9 mouse cellular contexts compared by ENCODE assay signal in the genomic region with DNA sequence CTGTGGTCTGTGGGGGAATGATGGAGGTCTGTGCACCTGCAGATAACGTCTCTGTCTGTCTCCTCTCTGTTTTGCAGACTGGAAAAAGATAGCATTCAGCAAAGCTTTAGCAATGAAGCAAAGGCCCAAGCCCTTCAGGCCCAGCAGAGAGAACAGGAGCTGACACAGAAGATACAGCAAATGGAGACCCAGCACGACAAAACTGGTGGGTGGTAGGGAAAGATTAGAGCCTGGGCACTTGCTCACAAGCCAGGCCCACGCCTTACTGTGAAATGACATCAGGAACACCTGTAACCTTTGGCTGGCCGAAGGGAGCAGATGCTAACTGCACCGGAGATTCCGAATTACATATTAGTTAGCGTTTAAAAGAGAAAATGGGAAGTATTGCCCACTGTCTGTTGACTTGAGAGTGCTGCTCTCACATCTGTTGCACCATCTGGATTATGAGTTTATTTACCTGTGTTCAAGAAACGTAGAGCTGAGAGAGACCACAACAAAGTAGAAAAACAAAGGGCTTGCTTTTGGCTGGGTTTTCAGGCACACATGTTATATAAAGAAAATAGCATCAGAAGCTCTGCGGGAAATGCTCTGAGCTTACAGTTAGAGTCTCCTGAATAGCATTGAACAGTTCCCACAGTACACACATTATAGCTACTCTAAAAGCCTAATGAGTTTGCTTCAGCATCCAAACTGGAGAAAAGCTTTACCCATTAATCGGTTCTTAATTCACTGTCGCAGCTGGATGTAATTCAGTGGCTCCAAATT.
A peak's percentile ranks its signal among the peaks of the same experiment; 100 is the strongest.
DNase-seq lines count a peak whose midpoint lies in the region; ATAC-seq and TF ChIP-seq lines count a peak whose summit lies in the region.
"Had no signal": no experiment of that assay in that cellular context is flagged by ENCODE, and none has a peak within 500 bp of the region (broad histone marks: within the 10 kb centered on the region; RNA-seq: fewer than 3 reads in every experiment).

No protein-coding gene starts in this region.

- no peak for TF ChIP-seq RAD21 in CH12.LX (IDR thresholded peaks at IDR 0.05; ENCODE audit: low read depth, low read length)

- no peak overlapping the region for H3K4me3 ChIP-seq in CH12.LX (replicated peaks in 1 of 3; ENCODE audit: low read depth in 2 of 3, low read length in 2 of 3, poor library complexity in 1 of 3)
- H3K4me3 ChIP-seq in forebrain, embryonic 13.5 days: no peak overlapping the region
- no peak overlapping the region for H3K4me3 ChIP-seq in midbrain, embryonic 10.5 days
- no peak overlapping the region for H3K4me3 ChIP-seq in intestine, embryonic 15.5 days (replicated peaks)

- H3K4me1 ChIP-seq in CH12.LX (ENCODE audit: control insufficient read depth in 1 of 2, insufficient read depth in 2 of 2): peaks cover 16 to 57% of the 10 kb centered on the region in 2 experiments
- peaks cover 63% of the 10 kb centered on the region for H3K4me1 ChIP-seq in forebrain, embryonic 13.5 days
- peaks cover 36% of the 10 kb centered on the region for H3K4me1 ChIP-seq in midbrain, embryonic 10.5 days
- H3K4me1 ChIP-seq in intestine, embryonic 15.5 days (replicated peaks): no peaks in the 10 kb centered on the region

- no peaks in the 10 kb centered on the region for H3K79me2 ChIP-seq in CH12.LX (replicated peaks; ENCODE audit: control insufficient read depth, extremely low read depth, insufficient read depth, poor library complexity, severe bottlenecking)

- H3K36me3 ChIP-seq in CH12.LX (replicated peaks in 1 of 2; ENCODE audit: control insufficient read depth in 1 of 2, insufficient read depth in 1 of 2, low read length in 1 of 2): peaks cover 0 to 6% of the 10 kb centered on the region in 2 experiments
- H3K36me3 ChIP-seq in forebrain, embryonic 13.5 days (ENCODE audit: poor library complexity, severe bottlenecking): no peaks in the 10 kb centered on the region
- no peaks in the 10 kb centered on the region for H3K36me3 ChIP-seq in midbrain, embryonic 10.5 days
- H3K36me3 ChIP-seq in intestine, embryonic 15.5 days: no peaks in the 10 kb centered on the region

- ATAC-seq in forebrain, embryonic 13.5 days: peak; percentile 82
- ATAC-seq in intestine, embryonic 15.5 days: no peak

- H3K27me3 ChIP-seq in CH12.LX (replicated peaks): no peaks in the 10 kb centered on the region
- no peaks in the 10 kb centered on the region for H3K27me3 ChIP-seq in forebrain, embryonic 13.5 days
- no peaks in the 10 kb centered on the region for H3K27me3 ChIP-seq in midbrain, embryonic 10.5 days (ENCODE audit: low read depth, poor library complexity, severe bottlenecking)
- H3K27me3 ChIP-seq in intestine, embryonic 15.5 days (replicated peaks): no peaks in the 10 kb centered on the region

- dilution Hi-C loops in CH12.LX (cut with MboI; ENCODE audit: extremely low pct_ligation_motif_present, extremely low pct_unique_long_range_greater_than_20kb, low sequenced_read_pairs): no loop called here

- DNase-seq in A20 (ENCODE audit: low read depth, low spot score) (peak; percentile 90), CH12.LX (ENCODE audit: extremely low read depth) (no peak)
- DNase-seq in midbrain, embryonic 10.5 days (ENCODE audit: low spot score): no peak
- DNase-seq in urinary bladder, postnatal 10 days (ENCODE audit: low spot score): no peak
- DNase-seq in testis, postnatal 14 days (ENCODE audit: low spot score): no peak
- DNase-seq in kidney, postnatal 36 days: no peak
- DNase-seq: heart, adult 11 months had no signal

- TF ChIP-seq EP300 in CH12.LX (IDR thresholded peaks at IDR 0.05; ENCODE audit: low read length): peak; percentile 36; the same call in 1 of the 2 replicates

- TF ChIP-seq CTCF in CH12.LX (conservative IDR thresholded peaks at IDR 0.05 in 1 of 2, IDR thresholded peaks at IDR 0.05 in 1 of 2; ENCODE audit: low read depth in 2 of 2, low read length in 2 of 2): no peak

- H3K9me3 ChIP-seq in CH12.LX (replicated peaks; ENCODE audit: low read length): no peaks in the 10 kb centered on the region
- H3K9me3 ChIP-seq in forebrain, embryonic 13.5 days (replicated peaks): no peaks in the 10 kb centered on the region
- no peaks in the 10 kb centered on the region for H3K9me3 ChIP-seq in midbrain, embryonic 10.5 days (replicated peaks)
- no peaks in the 10 kb centered on the region for H3K9me3 ChIP-seq in intestine, embryonic 15.5 days

- H3K4me2 ChIP-seq in CH12.LX (ENCODE audit: insufficient read depth, low read depth, poor library complexity, severe bottlenecking): peak overlapping the region; percentile 61
- peak overlapping the region; percentile 37 for H3K4me2 ChIP-seq in forebrain, embryonic 13.5 days
- no peak overlapping the region for H3K4me2 ChIP-seq in intestine, embryonic 15.5 days (replicated peaks)

- WGBS in forebrain, embryonic 13.5 days: 23% methylated on average over 11 of the region's 11 CpGs
- 83% methylated on average over 11 of the region's 11 CpGs for WGBS in midbrain, embryonic 10.5 days
- whole genome bisulfite sequencing in intestine, embryonic 15.5 days: 82% methylated on average over 11 of the region's 11 CpGs

- peak overlapping the region; percentile 11 for H3K27ac ChIP-seq in CH12.LX (ENCODE audit: insufficient read depth, low read depth)
- H3K27ac ChIP-seq in forebrain, embryonic 13.5 days: peak overlapping the region; percentile 95
- peak overlapping the region; percentile 67 for H3K27ac ChIP-seq in midbrain, embryonic 10.5 days (replicated peaks)
- no peak overlapping the region for H3K27ac ChIP-seq in intestine, embryonic 15.5 days

- H3K9ac ChIP-seq in CH12.LX (ENCODE audit: insufficient read depth, low read depth): no peak overlapping the region
- no peak overlapping the region for H3K9ac ChIP-seq in forebrain, embryonic 13.5 days
- no peak overlapping the region for H3K9ac ChIP-seq in intestine, embryonic 15.5 days

- no peak for TF ChIP-seq POLR2A in CH12.LX (IDR thresholded peaks at IDR 0.05; ENCODE audit: low read depth, low read length)

- in situ Hi-C loops in CH12.LX (cut with MboI; ENCODE audit: low pct_ligation_motif_present, low pct_unique_long_range_greater_than_20kb, low sequenced_read_pairs): no loop called here

TF ChIP-seq in CH12.LX, 34 proteins besides CTCF, POLR2A, EP300 and RAD21:
- TF ChIP-seq PAX5 (IDR thresholded peaks at IDR 0.05; ENCODE audit: low read length) (no peak), RCOR1 (conservative IDR thresholded peaks at IDR 0.05; ENCODE audit: low read depth, low read length) (no peak), ELF1 (IDR thresholded peaks at IDR 0.05; ENCODE audit: low read depth, low read length) (no peak), MAFK (IDR thresholded peaks at IDR 0.05; ENCODE audit: insufficient replicate concordance, low read length) (no peak), ETS1 (conservative IDR thresholded peaks at IDR 0.05; ENCODE audit: low read depth, low read length) (0 out of 2 replicates have a peak, but pooled peaks have one; percentile 22)
